Mouse (Mus musculus): Measurements from ENCODE around the gene Gtf2e1.

DNA sequence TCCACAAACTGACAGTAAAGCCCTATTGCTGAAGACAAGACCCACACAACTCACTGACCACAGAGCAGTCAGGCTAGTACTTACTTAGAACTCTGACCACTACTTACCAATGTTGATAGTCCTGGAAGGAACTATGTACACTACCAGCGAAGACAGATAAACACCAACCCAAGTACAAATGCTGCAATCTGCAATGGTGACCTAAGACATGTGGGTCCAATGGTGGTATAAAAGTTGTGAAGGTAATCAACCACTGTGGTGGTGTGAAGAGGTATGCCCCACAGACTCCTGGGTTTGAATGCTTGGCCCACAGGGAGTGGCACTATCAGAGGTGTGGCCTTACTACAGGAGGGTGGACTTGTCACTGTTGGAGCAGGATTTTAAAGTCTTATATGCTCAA lies 19.9 kb downstream of the Gtf2e1 start:
- TF ChIP-seq POLR2AphosphoS2 (IDR thresholded peaks at IDR 0.05; ENCODE audit: insufficient read length, low read depth): no peak
- TF ChIP-seq POLR2A (IDR thresholded peaks at IDR 0.05; ENCODE audit: insufficient read length, low read depth): no peak
- no peak for TF ChIP-seq MAX (IDR thresholded peaks at IDR 0.05; ENCODE audit: low read depth)
- TF ChIP-seq E2F4 (IDR thresholded peaks at IDR 0.05; ENCODE audit: insufficient read depth): no peak
- TF ChIP-seq USF1 (IDR thresholded peaks at IDR 0.05; ENCODE audit: low read depth): no peak
- TF ChIP-seq CEBPB (IDR thresholded peaks at IDR 0.05; ENCODE audit: insufficient read depth, poor library complexity, severe bottlenecking): no peak
- TF ChIP-seq REST (IDR thresholded peaks at IDR 0.05; ENCODE audit: insufficient read depth, insufficient read length): no peak
- TF ChIP-seq TCF12 (IDR thresholded peaks at IDR 0.05; ENCODE audit: insufficient read depth, poor library complexity, severe bottlenecking): no peak
- no peak for TF ChIP-seq MYOD1 (IDR thresholded peaks at IDR 0.05; ENCODE audit: control insufficient read depth in 1 of 3, insufficient read length in 2 of 3, low read depth in 2 of 3)
- TF ChIP-seq TCF3 (IDR thresholded peaks at IDR 0.05; ENCODE audit: insufficient read length, low read depth): no peak
- TF ChIP-seq MYOG (IDR thresholded peaks at IDR 0.05; ENCODE audit: control insufficient read depth in 1 of 3, insufficient read depth in 1 of 3, insufficient read length in 2 of 3, low read depth in 2 of 3): no peak
